Mouse (Mus musculus) embryo, embryonic 11 days (tissue): ENCODE measurements around the gene Agpat4.
A peak's percentile ranks its signal among the peaks of the same experiment; 100 is the strongest.

ENCODE experiments used
- DNase-seq: peaks from one replicate; pipeline ENCODE4 v3.0.0-alpha.2; 2015

Gene Agpat4

DNA sequence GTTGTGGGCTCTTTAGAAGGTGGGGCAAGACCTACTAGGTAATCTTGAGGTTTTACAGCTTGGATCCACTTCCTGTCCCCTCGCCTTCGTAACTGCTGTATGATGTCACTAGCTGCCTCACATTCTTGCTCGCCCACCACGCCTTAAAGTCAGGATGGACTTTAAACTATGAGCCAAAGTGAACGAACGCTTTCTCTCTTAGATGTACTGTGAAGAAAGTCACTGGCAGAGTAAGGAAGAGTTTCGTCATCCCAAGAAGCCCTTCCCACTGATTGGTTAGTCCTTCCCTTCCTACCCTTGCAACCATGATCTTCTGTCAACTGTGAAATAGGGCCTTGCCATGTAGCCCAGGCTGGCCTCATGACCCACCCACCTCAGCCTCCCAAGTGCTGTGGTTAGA lies 112.6 kb downstream of the Agpat4 start:
- no peak for DNase-seq

DNA sequence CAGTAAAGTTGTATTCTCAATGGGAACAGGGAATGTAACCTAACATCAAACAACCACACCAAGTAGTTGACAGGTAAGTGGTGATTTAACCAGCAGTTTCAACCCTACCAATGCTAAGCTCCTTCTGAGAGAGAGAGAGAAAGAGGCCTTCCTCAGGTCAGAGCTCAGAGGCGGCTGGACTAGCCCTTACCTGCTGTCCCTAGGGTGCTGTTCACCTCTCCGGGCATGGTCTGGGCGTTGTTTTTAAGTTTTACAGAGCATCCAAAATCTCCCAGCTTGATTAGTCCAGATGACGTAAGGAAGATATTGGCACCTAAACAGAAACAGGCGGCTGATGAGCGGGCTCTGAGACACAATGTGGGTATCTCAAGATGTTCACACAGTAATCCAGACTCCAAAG lies 114.2 kb downstream of the Agpat4 start:
- DNase-seq, result no peak

- DNase-seq, result no peak
Observed at GRCm38 (mm10) chr17:12240701-12241100, 122.2 kb downstream of the Agpat4 start.

GRCm38 (mm10) chr17:12249783-12250504 lies 131.4 kb downstream of the Agpat4 start:
- no peak for DNase-seq

DNA sequence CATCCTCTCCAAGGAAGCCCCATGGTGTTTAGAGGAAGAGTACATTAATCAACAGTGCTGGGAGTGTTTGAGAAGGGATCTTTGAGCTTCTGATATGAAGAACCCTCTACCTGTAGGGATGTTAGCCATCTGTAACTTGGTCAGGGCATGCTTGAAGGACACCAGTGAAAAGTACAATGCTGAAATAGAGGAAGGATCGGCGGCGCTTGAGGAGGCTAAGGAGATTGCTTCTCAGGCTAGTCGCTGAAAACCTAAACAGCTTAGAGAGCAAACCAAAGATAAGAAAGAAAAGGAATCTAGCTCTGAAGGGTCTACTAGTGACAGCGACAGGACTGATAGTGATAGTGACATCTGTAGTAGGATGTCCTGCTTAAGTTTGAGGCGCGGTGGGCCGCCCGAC lies 132.1 kb downstream of the Agpat4 start:
- no peak for DNase-seq

- DNase-seq, result no peak
Observed at GRCm38 (mm10) chr17:12256142-12256541, 137.6 kb downstream of the Agpat4 start.

- no peak for DNase-seq
Observed at GRCm38 (mm10) chr17:12258517-12258916, 140.0 kb downstream of the Agpat4 start.

DNA sequence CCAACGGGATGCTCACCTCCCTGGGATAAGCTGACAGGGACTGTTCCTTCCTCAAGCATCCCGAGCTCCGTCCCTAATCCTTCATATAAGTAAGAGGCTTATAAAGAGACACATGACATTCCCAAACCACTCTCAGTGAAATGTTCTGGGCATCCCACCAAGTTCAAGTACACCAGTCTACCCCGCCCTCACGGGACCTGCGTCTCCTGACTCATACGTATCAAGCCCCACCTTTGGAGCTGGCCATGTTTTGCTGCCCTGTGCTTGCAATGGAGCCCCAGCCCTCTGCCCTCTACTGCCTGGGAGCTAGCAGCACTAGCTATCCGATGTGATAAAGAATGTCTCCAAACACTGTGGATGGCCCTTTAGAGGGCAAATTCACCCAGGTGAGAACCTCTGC lies 141.5 kb downstream of the Agpat4 start:
- no peak for DNase-seq

- DNase-seq, result no peak
Observed at GRCm38 (mm10) chr17:12261376-12261775, 142.9 kb downstream of the Agpat4 start.

DNA sequence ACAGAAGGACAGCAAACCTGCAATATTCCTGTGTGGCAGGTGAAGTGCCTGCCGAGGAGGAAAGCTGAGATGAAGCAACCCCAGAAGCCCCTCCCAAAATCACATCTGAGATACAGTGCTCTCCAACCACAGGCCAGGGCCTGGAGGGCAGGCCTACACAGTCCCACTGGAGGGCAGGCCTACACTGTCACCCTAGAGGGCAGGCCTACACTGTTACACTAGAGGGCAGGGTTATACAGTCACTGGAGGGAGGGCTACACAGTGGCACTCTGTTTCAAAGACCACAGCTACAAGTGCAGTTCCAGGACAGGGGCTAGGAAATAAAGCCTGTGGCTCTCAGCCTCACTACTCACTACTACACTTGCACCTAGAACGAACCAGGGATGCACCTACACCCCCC lies 143.4 kb downstream of the Agpat4 start:
- DNase-seq, result no peak

- DNase-seq, result no peak
Observed at GRCm38 (mm10) chr17:12262851-12263250, 144.3 kb downstream of the Agpat4 start.

DNA sequence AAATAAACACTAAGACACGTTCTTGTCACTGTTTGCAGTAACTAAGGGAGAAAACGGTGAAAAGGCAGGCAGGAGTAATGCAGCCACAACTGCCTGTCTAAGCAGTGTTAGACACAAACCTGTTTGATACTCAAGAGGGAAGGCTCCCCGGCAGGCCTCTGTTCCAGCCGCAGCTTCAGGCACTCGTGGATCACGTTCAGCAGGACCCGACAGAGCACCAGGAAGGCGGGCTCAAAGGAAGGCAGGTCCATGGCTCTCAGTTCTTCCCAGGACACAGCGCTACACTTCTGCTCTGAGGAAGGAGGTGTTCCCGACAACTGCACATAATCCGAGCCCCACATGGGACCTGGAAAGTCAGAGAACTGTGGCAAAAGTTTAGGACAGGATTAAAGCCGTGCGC lies 145.3 kb downstream of the Agpat4 start:
- DNase-seq, result no peak

DNA sequence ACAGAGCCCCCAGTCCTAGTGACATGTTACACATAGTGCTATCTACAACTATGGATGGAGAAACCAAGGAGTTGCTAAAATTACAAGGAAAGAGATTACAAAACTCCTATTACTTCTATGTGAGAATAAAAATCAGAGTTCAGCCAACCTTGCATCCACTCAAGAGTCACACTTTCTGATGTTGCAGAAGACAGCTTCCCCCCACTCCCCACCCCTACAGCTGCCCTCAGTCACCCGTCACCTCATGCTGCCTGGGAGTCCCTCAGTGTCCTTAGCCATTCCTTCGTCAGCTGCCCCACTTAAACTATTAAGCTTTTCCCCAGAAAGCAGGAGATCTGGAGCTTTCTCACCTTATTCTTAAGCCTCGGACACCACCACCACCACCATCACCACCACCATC lies 145.8 kb downstream of the Agpat4 start:
- no peak for DNase-seq

GRCm38 (mm10) chr17:12265969-12266925 lies 147.7 kb downstream of the Agpat4 start:
- peak; percentile 65 for DNase-seq

DNA sequence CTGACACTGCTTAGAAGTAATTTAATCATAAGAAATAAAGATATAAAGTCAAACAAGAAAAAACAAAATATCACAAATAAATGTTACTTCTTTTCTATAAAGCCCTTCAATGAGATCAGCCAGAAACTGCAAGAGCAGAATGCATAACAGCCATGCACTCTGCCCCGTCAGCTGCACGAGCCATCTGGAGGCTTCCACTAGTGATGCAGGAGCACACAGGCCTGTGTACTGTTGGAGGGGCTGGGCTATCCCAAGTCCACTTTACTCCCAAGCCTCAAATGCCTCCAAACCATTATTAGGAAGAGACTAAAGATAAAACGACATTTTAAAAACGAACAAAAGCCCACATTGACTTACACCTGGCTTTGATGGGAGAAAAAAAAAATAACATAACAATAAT lies 149.6 kb downstream of the Agpat4 start:
- DNase-seq, result no peak

DNA sequence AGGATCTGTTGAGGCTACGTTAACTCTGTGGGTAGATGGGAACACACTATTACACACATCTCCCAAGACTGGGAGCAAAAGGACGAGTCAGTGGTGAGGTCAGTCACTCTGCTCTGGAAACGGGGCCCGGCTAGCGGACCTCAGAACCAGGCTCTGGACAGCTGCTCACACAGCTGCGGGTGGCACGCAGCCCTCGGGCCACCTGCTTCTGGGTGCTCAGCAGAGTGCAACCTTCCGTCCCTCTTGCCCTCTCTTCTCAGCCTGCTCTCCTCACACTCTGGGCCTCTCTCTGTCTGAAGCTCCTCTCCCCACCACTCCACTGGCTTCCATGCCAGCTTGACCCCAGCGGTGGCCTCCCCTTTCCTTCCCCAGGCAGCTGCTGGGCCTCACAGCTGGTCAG lies 150.0 kb downstream of the Agpat4 start:
- no peak for DNase-seq
